Mouse (Mus musculus): ENCODE data around the gene Usp22.

GRCm38 (mm10) chr11:61143564-61144469 lies 31.0 kb downstream of the Usp22 start:
- TF ChIP-seq CTCF (IDR thresholded peaks at IDR 0.05; ENCODE audit: low read depth) (peak; percentile 32; the same call in 1 of the 2 replicates), EP300 (IDR thresholded peaks at IDR 0.05; ENCODE audit: low read depth) (no peak)

Data from liver, embryonic 14.5 days (tissue).